Mouse (Mus musculus) neural tube, embryonic 10.5 days (tissue): ENCODE data around the gene Nrg4.
A peak's percentile ranks its signal among the peaks of the same experiment; 100 is the strongest.

ENCODE experiments used
- DNase-seq: peaks from one replicate; pipeline ENCODE4 v3.0.0-alpha.2; 2017; ENCODE audit warnings: low spot score; ENCODE audit errors: extremely low spot score

Gene Nrg4

DNA sequence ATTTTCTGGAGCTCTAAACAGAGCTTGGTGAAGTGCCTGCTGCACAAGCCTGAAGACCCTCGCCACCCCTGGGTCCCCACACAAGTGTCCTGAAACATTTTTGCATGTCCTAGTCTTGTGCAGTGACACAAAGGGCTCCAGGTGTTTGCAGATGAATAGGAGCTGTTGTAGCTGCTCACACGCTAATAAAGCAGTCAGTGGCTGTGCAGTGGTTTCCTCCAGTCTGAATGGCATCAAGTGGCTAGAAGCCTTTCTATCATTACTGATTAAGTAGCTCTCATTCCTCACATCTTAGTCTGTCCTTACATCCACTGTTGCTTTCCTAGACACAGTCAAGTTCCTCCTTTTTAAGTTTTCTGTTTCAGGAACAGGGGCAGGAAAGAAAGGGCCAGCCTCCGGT lies 111.0 kb downstream of the Nrg4 start:
- no peak for DNase-seq

DNA sequence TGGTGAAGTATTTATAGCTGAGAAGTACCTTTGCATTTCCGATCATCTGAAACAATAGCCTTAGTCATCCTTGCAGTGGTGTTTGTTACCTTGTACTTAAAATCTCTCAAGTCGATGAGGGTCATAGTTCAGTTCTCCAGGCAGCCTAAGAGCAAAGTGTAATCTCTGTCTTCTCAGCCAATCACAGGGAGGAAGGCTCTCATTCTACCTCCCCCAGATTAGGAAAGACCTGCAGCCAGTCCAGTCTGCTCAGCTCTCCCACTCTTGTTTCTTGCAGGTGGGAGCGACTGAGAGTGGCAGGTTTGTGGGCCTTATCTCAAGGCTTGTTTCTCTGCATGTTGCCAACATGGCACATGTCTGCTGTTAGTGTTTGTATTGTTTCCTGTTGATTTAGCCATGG lies 111.6 kb downstream of the Nrg4 start:
- no peak for DNase-seq

DNA sequence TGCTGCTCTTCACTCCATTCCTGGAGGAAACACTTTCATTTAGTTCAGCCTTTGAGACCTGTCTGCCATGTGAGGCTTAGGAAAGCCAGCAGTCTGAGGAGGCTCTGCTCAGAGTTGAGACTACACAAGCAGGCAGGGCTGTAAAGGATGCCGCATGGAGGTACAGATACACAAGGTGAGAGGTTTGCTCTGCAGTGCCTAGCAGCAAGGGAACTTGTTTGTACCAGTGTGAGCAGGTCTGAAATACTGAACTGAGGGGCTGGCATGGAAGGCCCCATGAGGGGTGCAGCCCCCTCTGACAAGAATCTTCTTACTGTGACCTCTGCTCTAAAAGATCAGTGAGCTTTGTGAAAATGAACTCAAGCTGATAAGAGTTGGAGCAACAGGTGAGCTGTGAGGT lies 113.2 kb downstream of the Nrg4 start:
- DNase-seq = no peak

DNA sequence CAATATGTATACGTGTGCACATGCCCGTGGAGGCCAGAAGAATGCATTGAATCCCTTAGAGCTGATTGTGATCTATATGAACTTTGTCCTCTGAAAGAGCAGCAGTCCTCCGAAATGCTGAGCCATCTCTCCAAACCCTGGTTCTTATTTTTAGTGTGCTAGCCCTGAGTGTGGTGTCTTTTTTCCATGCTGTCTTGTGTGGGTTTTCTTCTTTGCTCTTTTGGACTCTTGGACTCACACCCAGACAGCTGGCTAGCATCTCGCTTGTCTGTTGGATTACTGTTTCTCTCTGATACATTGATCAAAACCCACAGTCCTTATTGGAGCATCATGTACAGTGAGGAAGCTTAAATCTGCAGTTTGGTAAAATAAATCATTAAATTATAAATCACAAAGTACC lies 115.0 kb downstream of the Nrg4 start:
- DNase-seq = no peak

DNA sequence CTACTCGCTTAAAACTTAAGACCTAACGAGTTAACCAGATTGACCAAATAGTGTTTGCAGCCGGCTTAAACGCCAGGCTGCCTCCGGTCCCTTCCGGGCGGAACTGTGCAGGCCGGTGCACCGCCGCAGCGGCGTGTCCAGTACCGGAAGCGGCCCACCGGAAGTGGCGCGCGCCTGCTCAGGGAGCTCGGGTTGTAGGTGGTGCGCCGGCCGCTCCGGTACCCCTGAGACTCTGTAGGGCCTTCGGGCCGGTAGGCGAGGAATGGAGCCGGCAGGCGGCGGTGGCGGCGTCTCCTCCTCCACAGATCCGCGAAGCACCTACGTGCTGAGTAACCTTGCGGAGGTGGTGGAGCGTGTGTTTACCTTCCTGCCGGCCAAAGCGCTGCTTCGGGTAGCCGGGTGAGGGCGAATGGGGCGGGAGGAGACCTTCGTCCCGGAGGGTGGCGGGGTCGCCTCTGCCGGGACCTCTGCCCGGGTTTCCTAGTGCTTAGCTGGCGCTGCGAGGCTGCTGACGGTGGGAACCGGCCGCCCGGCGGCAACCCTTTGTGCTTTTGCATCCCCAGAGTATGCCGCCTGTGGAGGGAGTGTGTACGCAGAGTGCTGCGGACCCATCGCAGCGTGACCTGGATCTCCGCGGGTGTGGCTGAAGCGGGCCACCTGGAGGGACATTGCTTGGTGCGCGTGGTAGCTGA lies 117.7 kb downstream of the Nrg4 start, which contains the start of gene Fbxo22:
Fbxo22 (plus strand) TSS at position 136 of the 692 bp plus-strand sequence.
- DNase-seq = peak; percentile 92

DNA sequence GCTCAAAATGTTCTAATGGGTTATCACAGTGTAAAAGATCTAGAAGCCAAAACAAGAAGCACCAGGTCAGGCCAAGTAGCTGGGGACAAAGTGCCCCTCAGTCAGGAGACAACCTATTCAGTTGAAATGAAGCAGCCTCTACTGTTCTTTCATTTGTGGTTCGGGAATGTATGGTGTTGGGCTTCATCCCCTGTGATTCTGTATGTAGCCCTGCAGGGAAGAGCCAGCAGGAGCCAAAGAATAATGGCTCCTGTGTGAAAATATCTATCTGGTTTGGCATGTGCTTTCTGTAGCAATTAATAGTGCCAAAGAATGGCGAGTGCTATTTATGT lies 118.2 kb downstream of the Nrg4 start:
- no peak for DNase-seq

DNA sequence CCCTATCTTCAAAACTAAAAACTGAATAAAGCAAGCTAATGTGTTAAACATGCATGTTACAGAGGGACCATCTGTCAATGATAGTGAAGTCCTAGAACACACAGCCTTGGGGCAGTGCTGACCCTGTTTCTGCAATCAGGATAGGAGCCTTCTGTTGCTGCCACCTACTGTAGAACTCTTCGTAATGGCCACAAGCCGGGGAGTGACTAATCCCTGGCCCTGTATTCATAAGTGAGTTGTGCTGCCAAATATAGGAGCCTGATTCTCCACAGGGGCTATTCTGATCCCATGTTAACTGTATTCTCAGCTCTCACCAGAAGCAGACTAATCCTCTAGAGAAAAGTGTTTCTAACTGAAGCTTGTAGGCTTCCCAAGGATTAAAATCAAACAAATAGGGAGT lies 127.3 kb downstream of the Nrg4 start:
- no peak for DNase-seq

DNA sequence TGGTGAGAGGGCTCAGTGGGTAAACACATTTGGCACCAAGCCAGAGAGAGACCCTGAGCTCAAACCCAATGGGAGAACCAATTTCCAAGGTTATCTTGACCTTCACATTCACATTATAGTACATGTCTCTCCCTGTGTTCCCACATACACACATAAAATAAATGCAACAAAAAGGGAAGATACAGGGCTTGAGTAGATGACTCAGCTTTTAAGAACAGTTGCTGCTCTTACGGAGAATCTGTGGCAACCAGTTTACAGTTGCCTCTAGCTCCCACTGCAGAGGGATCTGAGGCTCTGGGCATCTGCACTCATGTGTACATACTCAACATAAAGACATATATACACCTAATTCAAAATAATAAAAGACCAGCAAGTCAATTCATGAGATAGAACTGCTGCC lies 128.4 kb downstream of the Nrg4 start:
- no peak for DNase-seq

DNA sequence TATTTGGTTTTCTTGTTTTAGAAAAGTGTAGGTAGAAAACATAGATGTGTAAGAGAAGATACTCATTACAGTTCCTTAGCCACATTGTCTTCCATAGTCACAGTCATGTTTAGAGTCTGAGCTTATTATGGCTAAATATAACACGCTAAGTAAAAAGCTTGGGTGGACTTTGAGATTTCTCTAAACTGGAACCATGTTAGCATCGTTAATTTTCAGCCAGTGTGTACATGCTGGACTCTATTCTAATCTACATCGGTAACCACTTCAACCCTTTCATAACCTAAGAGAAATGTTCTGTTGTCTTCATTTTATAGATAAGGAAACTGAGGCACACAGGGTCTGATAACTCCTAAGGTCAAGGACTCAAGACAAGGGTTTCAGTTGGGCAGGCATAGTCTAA lies 130.8 kb downstream of the Nrg4 start:
- no peak for DNase-seq

DNA sequence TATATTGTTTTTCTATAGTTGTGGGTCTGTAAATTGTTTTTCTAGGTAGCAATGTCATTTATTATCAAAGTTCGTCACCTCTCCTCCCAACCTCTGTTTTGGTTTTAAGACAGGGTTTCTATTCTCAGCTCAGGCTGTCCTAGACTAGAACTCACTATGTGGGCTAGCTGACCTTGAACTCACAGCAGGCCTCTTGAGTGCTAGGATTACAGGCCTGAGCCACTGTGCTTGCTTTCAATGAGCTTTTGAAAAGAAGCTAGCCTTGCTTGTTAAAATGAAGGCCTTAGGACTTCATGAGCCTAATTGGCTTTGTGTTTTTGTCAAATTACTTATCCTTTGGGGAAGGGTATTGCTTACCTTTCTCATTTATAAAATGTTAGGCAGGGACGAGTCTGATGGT lies 152.4 kb downstream of the Nrg4 start:
- no peak for DNase-seq

DNA sequence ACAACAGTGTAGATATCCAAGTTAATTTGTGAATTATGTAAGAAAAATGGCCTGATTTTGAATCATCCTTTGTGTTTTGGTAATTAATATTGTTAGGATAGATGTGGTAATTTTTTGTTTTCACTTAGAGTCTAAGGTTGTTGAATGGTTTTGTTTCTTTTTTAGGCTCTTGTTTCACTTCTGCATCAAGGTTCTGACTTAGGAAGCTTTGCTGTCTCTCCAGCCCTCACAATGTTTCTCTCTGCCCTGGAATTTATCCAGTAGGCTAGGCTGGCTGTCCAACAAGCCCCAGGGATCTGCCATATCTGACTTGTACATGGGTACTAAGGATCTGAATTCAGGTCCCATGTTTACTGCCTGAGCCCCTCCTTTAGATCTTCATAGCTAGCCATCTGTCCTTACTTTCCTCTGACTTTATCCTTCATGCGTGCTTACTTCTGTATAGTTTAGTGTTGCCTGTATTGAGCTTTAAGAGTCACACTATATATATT lies 154.4 kb downstream of the Nrg4 start:
- no peak for DNase-seq

DNA sequence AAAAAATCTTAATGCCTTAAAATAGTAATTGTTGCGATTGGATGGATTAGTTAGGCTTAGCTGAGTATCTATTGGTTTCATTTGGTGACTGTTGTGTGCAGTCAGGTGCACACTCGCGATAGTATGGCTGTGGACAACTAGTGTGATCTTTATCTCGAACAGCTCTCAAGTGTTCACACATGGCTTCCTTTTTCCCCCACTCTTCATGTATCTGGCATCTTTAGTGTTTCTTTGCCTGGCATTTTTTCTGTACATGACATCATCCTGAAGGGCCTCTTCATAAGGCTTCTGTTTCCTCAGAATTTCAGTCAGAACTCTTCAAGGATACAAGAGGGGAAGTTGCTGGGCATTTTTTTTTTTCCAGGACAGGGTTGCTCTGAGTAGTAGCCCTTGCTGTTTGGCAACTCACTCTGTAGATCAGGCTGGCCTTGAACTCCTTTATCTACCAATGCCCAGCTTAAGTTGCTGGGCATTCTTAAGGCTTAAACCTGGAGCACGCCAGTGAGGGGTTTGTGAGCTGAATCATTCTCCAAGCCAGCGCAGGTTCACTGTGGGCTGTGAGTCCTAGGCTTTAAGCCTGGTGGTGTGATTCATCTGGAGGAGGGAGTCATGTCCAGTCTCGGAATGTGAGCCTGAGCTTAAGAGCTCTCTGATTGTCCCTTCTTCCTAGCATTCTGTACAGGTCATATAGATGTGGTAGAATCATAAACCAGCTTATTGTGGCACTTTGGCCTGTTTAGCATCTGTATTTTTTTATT lies 155.8 kb downstream of the Nrg4 start:
- DNase-seq = no peak
